Mouse (Mus musculus) urinary bladder, adult 18-20 months (tissue): Measurements from ENCODE around the gene Dmpk.
"Not testable (repeated sequence)": the region's sequence is repeated elsewhere in the genome, so short reads cannot be mapped to it uniquely, and the experiment has no call there.

ENCODE experiments used
- DNase-seq, 2 experiments: peaks; one replicate each; pipeline ENCODE4 v3.0.0; 2022; ENCODE audit warnings: low spot score in 2 of 2, mixed read lengths in 2 of 2

Dmpk gene

DNA sequence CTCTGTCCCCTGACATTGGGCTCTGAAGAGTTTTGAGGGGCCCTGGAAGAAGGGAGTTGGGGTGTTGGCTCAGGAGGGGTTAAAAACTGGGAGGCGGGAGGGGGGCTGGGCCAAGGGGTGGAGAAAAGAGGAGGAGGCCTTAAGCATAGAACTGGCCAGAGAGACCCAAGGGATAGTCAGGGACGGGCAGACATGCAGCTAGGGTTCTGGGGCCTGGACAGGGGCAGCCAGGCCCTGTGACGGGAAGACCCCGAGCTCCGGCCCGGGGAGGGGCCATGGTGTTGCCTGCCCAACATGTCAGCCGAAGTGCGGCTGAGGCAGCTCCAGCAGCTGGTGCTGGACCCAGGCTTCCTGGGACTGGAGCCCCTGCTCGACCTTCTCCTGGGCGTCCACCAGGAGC is at the start of gene Dmpk:
Dmpk (plus strand) TSS at position 149 of the 400 bp plus-strand sequence.
- DNase-seq = no peak

DNA sequence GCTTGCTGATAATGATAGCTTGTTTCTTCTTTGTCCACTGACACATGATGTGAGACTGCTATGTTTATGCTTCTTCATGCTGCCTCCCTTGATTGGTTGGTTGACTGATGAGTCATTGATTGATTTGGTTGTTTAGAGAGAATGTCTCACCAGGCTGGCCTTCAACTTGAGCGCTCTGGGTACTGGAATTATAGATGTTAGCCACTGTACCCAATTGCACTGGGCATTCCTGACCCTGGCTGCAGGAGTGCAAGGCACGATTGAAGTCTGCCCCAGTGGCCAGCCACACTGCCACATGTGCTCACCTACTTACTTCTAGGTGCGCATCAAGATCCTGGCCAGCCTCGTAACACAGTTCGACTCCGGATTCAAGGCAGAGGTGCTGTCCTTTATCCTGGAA is 39.0 kb upstream of the Dmpk start:
- no peak for DNase-seq

DNA sequence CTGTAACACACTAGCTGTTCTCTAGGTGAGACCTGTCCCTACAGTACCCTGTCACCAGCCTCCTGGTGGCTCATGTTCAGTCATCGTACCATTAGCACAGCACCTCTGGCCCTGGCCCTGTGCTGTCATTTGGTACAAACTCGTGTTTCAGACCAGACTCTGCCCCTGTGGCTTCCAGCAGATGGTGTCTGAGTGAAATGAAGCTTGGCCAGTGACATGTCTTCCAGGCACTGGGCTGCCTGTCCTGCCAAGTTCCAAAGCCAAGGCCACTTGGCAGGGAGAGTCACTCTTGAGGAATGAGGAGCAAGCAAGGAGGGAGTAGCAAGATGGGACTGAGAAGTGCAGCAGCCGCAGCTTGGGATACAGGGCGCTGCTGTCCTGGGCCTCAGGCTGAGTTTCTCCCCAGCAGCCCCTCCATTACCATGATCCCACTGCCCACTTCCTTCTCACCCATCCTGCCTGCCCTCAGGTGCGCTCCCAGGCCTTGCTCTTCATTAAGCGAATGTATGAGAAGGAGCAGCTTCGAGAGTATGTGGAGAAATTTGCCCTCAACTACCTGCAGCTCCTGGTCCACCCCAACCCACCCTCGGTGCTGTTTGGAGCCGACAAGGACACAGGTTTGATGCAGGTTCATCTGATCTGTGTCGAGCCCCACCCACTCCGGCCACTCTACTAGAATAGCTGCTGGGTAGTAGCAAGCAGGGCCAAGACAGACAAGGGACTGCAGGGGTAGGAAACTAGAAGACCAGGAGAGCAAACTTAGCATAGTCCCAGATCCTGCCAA is 37.2 kb upstream of the Dmpk start:
- no peak for DNase-seq

DNA sequence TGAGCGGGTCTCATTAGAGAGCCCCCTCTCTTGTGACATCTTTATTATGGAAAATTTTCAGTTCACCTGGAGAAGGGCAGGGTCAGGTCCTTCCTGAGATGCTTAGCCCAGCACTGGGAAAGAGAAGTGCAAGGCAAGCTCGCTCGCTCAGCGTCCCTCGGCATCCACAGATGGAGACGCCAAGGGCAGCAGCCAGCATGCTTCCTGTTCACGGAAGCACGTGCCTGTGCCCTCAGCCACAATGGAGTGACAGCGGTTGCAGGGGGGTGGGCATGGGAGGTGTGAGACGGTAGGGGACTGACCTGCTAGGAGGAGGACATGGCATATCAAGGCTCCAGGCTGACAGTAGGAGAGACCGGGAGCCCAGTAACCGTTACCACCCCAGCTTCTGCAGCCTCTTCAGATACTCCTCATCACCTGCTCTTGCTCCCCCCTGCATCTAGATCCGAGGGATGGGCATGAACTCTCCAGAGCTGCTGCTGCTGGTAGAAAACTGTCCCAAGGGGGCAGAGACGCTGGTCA is 35.6 kb upstream of the Dmpk start:
- DNase-seq = no peak

DNA sequence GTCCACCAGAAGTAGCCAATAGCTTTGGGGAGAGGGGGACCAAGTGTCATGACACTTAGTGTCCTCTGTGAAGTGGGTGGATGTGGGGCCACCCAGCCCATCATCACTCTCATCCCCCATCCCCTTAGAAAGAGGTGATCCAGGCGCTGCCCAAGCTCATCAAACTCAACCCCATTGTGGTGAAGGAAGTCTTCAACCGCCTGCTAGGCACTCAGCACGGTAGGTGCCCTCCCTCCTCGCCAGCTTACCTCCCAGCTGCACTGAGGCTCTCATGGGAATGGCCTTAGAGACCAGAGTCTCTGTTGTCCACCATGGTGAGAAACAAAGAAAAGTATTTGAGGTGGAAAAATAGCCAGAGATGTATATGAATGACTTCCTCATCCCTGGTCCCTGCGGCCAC is 34.4 kb upstream of the Dmpk start:
- DNase-seq = no peak

DNA sequence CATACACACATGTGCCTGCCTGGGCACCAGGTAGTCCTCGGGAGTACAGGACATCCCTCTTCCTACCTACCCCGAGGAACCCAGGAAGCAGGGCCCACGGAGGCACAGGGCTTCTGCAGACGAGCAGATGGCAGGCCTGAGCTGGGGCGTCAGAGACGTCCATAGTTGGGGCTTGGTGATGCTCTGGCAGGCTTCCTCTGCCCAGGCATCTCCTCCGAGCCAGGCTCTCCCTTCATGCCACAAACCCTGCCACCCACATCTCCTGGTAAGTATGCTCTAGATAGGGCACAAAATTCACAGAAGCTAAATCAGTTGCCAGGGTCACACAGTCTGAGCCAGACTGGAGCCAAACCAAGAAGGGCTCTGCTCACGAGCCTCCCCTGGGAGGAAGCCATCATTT is 33.5 kb upstream of the Dmpk start:
- no peak for DNase-seq

DNA sequence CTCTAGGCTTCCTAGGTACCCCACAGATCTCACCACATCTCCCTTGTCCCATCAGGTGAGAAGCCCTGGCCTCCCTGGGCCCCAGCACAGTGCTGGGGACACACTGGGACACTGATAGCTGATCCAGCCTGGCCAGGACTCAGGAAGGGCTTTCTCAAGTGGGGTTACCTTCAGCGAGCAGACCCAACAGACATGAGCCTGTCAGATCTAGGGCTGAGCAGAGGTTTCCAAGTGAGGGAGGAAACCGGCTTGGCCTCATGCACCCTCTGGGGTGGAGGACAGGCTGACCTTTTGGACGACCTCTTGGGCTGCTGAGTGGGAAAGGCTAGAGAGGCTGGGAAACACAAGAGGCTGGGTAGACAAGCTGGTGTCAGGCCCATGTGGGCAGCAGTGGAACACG is 32.5 kb upstream of the Dmpk start:
- no peak for DNase-seq

DNA sequence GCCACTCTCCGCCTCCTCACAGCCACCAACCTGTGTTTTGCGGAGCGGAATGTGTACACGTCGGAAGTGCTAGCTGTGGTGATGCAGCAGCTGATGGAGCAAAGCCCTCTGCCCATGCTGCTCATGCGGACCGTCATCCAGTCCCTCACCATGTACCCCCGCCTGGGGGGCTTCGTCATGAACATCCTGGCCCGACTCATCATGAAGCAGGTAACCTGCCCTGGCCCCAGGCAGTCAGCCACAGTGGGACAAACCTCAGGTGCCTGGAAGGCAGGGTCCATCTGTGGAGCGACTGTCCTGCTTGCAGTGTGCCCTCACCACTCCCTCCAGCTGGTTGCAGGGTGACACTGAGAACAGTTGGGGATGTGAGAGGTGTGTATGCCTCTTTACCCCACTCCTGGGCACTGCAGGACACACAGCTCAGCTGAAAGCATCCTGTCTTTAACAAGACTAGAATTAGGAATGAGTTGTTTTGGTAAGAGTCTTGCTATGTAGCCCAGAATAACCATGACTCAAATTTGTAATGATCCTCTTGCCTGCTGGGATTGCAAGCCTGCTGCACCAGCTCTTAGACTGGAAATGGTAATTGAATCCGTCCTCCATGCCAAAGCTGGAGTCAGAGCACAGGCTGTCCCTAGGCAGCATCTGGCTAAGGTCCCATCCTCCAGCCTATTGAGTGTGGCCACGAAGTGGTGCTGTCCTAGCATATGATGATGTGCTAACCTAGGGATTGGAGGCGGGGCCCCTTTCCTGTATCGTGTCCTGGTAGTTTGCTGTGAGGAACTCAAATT is 31.1 kb upstream of the Dmpk start:
- DNase-seq = no peak

DNA sequence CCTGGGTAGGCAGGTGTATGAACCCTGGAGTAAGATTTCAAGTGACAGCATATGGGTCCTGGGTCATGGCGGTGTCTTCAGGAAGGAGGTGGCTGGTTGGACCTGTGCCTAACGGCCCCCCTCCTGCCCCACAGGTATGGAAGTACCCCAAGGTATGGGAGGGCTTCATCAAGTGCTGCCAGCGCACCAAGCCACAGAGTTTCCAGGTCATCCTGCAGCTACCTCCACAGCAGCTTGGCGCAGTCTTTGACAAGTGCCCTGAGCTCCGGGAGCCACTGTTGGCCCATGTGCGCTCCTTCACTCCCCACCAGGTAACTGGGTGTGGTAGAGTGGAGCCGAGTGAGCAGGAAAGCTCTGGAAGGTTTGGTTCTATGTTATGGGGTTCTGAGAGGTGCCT is 30.5 kb upstream of the Dmpk start:
- no peak for DNase-seq

DNA sequence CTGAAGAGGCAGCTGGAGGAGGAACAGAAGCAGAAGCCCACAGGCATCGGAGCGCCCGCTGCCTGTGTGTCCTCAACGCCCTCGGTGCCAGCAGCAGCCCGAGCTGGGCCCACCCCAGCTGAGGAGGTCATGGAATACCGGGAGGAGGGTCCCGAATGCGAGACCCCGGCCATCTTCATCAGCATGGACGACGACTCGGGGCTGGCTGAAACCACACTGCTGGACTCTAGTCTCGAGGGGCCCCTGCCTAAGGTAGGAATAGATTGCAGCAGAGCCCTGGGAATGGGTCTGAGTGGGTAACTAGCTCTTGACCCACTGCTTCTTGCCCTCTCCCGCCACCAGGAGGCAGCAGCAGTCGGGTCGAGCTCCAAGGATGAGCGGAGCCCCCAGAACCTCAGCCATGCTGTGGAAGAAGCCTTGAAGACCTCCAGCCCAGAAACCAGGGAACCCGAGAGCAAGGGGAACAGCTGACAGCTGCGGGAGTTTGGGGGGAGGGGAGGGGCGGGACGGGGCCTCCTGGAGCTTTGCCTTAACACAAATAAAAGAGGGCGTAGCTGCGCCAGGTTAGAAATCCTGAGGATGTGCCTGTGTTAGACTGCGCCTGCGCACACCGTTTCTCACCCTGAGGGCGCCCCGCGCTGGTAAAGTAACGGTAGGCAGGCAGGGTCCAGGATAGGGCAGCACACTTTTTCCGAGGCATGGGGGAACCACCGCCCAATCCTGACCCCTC is 29.4 kb upstream of the Dmpk start, which contains the start of gene Rsph6a:
Rsph6a (plus strand) TSS at position 644 of the 730 bp plus-strand sequence.
- DNase-seq = no peak

DNA sequence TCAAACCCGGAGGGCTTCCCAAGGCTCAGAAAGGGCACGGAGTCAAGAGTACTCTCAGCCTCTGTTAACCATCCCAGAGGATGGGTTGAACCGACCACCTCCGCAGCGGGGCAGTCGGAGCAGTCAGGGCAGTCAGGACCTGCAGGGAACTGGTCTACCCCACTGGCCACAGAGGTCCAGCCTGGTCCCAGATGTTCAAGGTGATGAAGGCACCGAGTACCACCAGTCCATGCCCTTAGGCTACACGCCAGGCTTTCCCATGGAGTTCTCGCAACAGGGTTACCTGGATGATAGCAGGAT is 28.9 kb upstream of the Dmpk start:
- no peak for DNase-seq

DNA sequence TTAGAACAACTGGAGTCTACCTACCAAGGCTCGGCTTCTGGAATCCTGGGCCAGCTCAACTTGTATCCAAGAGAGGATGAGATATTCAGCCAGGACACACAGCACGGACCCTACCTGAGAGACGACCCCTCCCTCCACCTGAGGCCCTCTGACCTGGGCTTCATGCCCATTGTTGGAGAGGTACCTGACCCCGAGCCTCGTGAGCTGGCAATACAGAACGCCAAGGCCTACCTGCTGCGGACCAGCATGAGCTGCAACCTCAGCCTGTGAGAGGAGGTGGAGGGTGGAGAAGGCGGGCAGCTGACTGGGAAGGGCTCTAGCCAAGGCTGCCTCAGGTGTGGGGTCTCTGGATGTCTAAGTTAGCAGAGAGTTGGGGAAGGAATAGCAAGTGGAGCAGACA is 28.5 kb upstream of the Dmpk start:
- no peak for DNase-seq

DNA sequence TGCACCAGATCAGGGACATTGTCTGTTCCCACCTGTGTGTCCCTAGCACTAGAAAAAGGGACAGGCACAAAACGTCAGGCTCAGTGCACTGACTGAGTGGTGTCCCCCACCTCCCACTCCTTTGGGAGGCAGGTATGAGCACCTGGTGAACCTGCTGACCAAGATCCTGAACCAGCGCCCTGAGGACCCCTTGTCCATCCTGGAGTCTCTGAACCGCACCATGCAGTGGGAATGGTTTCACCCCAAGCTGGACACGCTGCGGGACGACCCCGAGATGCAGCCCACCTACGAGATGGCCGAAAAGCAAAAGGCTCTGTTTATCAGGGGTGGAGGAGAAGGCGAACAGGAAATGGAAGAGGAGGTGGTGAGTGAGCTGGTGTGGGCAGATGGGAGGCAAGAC is 26.2 kb upstream of the Dmpk start:
- DNase-seq = no peak

DNA sequence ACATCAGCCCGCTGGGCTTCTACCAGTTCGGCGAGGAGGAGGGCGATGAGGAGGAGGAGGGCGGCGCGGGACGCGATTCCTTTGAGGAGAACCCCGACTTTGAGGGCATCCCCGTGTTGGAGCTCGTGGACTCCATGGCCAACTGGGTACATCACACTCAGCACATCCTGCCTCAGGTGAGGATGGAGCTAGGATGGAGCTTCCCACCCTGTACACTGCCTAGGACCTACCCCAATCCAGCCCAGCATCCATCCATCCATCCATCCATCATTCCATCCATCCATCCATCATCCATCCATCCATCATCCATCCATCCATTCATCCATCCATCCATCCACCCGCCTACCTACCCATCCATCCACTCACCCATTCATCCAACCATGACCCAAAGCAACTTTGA is 17.8 kb upstream of the Dmpk start:
- no peak for DNase-seq

DNA sequence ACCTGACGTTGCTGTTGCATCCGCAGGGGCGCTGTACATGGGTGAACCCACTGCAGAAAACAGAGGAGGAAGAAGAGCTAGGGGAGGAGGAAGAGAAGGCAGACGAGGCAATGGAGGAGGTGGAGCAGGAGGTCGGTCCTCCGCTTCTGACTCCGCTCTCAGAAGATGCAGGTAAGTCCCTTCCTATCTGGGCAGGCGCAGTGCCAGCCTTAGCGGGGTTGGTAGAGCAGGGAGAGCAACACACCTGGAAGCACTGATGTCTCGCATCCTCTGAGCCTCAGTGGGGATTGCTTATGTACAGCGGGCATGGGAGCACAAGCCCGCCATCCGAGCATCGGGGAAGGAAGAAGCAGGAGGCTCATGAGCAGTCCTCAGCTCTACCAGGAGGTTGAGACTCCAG is 16.6 kb upstream of the Dmpk start:
- DNase-seq = no peak

DNA sequence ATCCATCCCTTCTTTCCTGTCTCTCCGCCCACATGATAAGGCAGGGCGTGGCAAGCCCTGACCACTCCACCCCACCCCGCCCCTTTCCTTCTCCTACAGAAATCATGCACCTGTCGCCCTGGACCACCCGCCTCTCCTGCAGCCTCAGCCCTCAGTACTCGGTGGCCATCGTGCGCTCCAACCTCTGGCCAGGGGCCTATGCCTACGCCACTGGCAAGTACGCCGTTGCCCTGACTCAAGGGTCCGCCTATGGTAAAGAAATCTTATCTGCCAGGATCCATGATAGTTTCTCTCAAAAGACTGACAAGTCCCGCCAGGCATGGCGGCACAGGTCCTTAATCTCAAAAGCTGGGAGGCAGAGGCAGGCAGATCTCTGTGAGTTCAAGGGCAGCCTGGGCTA is 15.7 kb upstream of the Dmpk start:
- no peak for DNase-seq

DNA sequence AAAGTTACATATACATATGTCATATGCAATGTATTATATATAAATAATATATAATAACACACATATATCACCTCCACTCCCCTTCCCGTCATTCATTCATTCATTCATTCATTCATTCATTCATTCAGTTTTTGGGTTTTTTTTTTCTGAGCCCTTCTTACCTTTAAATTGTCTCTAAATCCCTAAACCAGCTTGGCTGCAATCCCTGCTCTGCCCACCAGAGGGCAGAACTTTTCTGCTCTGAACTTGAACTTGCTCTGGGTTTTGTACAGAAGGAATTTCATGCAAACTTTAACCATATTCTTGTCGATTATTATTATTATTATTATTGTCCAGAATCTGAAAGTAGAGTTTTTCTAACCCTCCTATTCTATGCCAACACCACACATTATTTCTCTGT is 14.9 kb upstream of the Dmpk start:
- peak in 1 of 2 experiments; percentile 58 for DNase-seq

DNA sequence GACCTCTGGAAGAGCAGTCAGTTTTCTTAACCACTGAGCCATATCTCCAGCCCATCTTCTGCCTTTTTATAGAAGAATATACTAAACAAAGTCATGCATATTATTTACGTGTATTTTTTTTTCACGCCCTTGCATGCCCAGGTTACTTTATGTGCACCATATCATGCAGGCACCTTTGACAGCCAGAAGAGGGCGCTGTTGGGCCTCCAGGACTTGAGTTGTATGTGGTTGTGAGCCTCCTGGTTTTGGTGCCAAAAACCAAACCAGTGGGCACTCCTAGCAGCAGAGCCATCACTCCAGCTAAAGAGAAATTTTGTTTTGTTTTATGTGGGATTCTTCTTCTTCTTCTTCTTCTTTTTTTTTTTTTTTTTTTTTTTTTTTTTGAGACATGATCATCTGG is 14.1 kb upstream of the Dmpk start:
- no peak for DNase-seq

DNA sequence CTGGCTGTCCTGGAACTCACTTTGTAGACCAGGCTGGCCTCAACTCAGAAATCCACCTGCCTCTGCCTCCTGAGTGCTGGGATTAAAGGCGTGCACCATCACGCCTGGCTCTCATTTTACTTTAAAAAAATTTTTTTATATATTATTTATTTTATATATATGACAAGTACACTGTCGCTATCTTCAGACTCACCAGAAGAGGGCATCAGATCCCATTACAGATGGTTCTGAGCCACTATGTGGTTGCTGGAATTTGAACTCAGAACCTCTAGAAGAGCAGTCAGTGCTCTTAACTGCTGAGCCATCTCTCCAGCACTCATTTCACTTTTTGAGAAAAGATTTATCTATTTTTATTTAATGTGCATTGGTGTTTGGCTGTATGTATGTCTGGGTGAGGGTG is 12.6 kb upstream of the Dmpk start:
- DNase-seq = not testable (repeated sequence)

DNA sequence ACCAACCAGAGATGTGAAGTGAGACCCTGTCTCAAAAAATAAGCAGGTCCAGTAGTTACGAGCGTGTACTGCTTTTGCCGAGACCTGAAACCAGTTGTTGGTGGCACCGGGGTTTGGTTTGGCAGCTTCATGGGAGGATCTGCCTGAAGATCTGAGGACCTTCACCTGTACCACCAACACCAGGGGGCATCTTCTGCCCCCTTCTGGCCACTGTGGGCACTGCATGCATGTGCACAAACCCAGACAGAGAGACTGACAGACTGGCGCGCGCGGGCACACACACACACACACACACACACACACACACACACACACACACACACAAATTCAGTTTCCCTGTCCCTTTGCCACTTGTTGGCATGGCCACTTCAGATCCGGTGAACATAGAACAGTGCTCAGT is 10.1 kb upstream of the Dmpk start:
- DNase-seq = no peak

DNA sequence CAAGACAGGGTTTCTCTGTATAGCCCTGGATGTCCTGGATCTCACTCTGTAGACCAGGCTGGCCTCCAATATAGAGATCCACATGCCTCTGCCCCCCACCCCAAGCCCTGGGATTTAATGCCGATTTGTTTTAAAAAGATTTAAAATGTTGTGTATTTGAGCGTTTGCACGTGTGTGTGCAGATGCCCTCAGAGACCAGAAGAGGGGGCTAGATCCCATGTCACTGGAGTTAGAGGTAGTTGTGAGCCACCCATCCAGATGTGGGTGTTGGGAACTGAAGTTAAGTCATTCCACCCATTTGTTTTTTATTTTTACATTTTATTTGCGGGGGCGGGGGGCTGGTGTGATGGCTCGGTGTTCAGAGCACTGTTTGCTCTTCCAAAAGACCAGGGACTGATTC is 9.2 kb upstream of the Dmpk start:
- no peak for DNase-seq

DNA sequence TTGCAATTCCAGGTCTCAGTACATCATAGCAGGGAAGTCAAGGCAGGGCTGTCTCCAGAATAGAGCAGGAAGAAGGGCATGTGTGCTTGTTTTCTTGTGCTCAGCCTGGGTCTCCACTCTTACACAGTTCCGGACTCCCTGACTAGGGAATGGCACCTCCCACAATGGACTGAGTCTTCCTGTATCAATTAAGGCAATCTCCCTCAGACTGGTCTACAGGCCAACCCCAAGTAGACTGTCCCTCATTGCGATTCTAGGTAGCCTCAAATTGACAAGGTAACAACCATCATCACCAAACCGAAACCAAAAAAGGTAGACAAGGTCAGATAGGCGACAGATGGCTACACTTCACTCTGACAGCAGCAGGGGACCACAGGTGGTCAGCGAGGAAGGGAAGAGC is 8.4 kb upstream of the Dmpk start:
- no peak for DNase-seq
